Mouse (Mus musculus): ENCODE measurements at regions not wholly inside any gene's neighbourhood (a gene's known extent, or its start where the extent isn't known, plus 50 kb on each side); places are given as distances from the start of the nearest gene placed in this dataset.

- TF ChIP-seq RCOR1 (IDR thresholded peaks at IDR 0.05; ENCODE audit: low read depth, low read length): no peak
- TF ChIP-seq RAD21 (IDR thresholded peaks at IDR 0.05; ENCODE audit: low read depth, low read length): no peak
- no peak for TF ChIP-seq ELF1 (IDR thresholded peaks at IDR 0.05; ENCODE audit: low read depth, low read length)
- TF ChIP-seq CHD1 (IDR thresholded peaks at IDR 0.05; ENCODE audit: low read depth, low read length): no peak
- TF ChIP-seq KAT2A (conservative IDR thresholded peaks at IDR 0.05; ENCODE audit: low read depth, low read length): no peak
- TF ChIP-seq MXI1 (IDR thresholded peaks at IDR 0.05; ENCODE audit: low read depth, low read length): no peak
- no peak for TF ChIP-seq POLR2AphosphoS5 (IDR thresholded peaks at IDR 0.05; ENCODE audit: borderline replicate concordance, low read depth, low read length)
- TF ChIP-seq POLR2A (IDR thresholded peaks at IDR 0.05; ENCODE audit: control insufficient read depth in 1 of 2, insufficient read depth in 1 of 2, low read depth in 1 of 2, low read length in 2 of 2, poor library complexity in 1 of 2): no peak
- TF ChIP-seq NELFE (IDR thresholded peaks at IDR 0.05; ENCODE audit: low read depth, low read length): no peak
- TF ChIP-seq USF2 (IDR thresholded peaks at IDR 0.05; ENCODE audit: borderline replicate concordance in 1 of 2, insufficient read depth in 1 of 2, low read depth in 1 of 2, low read length in 2 of 2): no peak
- Histone ChIP-seq H3K27me3 (ENCODE audit: control insufficient read depth in 1 of 2, insufficient read depth in 2 of 2, low read length in 2 of 2) (no peaks in the 10 kb centered on the region), H3K4me3 (ENCODE audit: control insufficient read depth in 1 of 2, insufficient read depth in 1 of 2, low read depth in 2 of 2, low read length in 2 of 2) (no peak overlapping the region), H3K27ac (ENCODE audit: control insufficient read depth, low read depth, low read length) (no peak overlapping the region), H3K9me3 (replicated peaks; ENCODE audit: insufficient read depth, low read length) (no peaks in the 10 kb centered on the region), H3K36me3 (ENCODE audit: control insufficient read depth in 1 of 2, insufficient read depth in 2 of 2, low read length in 2 of 2) (no peaks in the 10 kb centered on the region), H3K79me2 (ENCODE audit: control insufficient read depth, insufficient read depth, low read length, poor library complexity) (no peaks in the 10 kb centered on the region), H3K9ac (ENCODE audit: control insufficient read depth, low read depth, low read length, poor library complexity, severe bottlenecking) (no peak overlapping the region), H3K4me1 (ENCODE audit: control insufficient read depth in 1 of 2, insufficient read depth in 2 of 2, low read length in 2 of 2) (no peaks in the 10 kb centered on the region)
- no peak for DNase-seq (ENCODE audit: low read depth, low spot score)
Measured at GRCm38 (mm10) chr14:99405228-99405627, 106.7 kb downstream of the Klf5 start.

GRCm38 (mm10) chr14:99411835-99412234 is 113.3 kb downstream of the Klf5 start:
- Histone ChIP-seq H3K79me2 (ENCODE audit: control insufficient read depth, insufficient read depth, low read length, poor library complexity) (no peaks in the 10 kb centered on the region), H3K27me3 (ENCODE audit: control insufficient read depth in 1 of 2, insufficient read depth in 2 of 2, low read length in 2 of 2) (no peaks in the 10 kb centered on the region), H3K9me3 (replicated peaks; ENCODE audit: insufficient read depth, low read length) (no peaks in the 10 kb centered on the region), H3K9ac (ENCODE audit: control insufficient read depth, low read depth, low read length, poor library complexity, severe bottlenecking) (no peak overlapping the region), H3K4me3 (ENCODE audit: control insufficient read depth in 1 of 2, insufficient read depth in 1 of 2, low read depth in 2 of 2, low read length in 2 of 2) (no peak overlapping the region), H3K4me1 (ENCODE audit: control insufficient read depth in 1 of 2, insufficient read depth in 2 of 2, low read length in 2 of 2) (no peaks in the 10 kb centered on the region), H3K36me3 (ENCODE audit: control insufficient read depth in 1 of 2, insufficient read depth in 2 of 2, low read length in 2 of 2) (no peaks in the 10 kb centered on the region), H3K27ac (ENCODE audit: control insufficient read depth, low read depth, low read length) (no peak overlapping the region)
- DNase-seq (ENCODE audit: low read depth, low spot score): no peak
- TF ChIP-seq MEF2A (IDR thresholded peaks at IDR 0.05; ENCODE audit: extremely low read depth, insufficient replicate concordance, low read depth, low read length, poor library complexity, severe bottlenecking) (no peak), MAFK (IDR thresholded peaks at IDR 0.05; ENCODE audit: borderline replicate concordance, low read depth, low read length) (no peak), EP300 (IDR thresholded peaks at IDR 0.05; ENCODE audit: low read depth in 1 of 2, low read length in 2 of 2) (no peak), RAD21 (IDR thresholded peaks at IDR 0.05; ENCODE audit: low read depth, low read length) (no peak), MYC (IDR thresholded peaks at IDR 0.05; ENCODE audit: low read depth, low read length) (no peak), CHD2 (IDR thresholded peaks at IDR 0.05; ENCODE audit: low read length) (no peak), TAL1 (IDR thresholded peaks at IDR 0.05; ENCODE audit: low read length) (no peak), GATA1 (IDR thresholded peaks at IDR 0.05; ENCODE audit: low read depth, low read length) (no peak), E2F4 (IDR thresholded peaks at IDR 0.05; ENCODE audit: borderline replicate concordance, low read depth, low read length) (no peak), MYB (IDR thresholded peaks at IDR 0.05; ENCODE audit: low read depth, low read length) (no peak), UBTF (IDR thresholded peaks at IDR 0.05; ENCODE audit: borderline replicate concordance, insufficient read depth, low read depth, low read length) (no peak), POLR2A (IDR thresholded peaks at IDR 0.05; ENCODE audit: control insufficient read depth in 1 of 2, insufficient read depth in 1 of 2, low read depth in 1 of 2, low read length in 2 of 2, poor library complexity in 1 of 2) (no peak), USF2 (IDR thresholded peaks at IDR 0.05; ENCODE audit: borderline replicate concordance in 1 of 2, insufficient read depth in 1 of 2, low read depth in 1 of 2, low read length in 2 of 2) (no peak), ELF1 (IDR thresholded peaks at IDR 0.05; ENCODE audit: low read depth, low read length) (no peak), CTCF (IDR thresholded peaks at IDR 0.05 in 2 of 3, conservative IDR thresholded peaks at IDR 0.05 in 1 of 3; ENCODE audit: control insufficient read depth in 1 of 3, insufficient read depth in 1 of 3, low read depth in 2 of 3, low read length in 3 of 3, poor library complexity in 1 of 3, severe bottlenecking in 1 of 3) (no peak), ETS1 (IDR thresholded peaks at IDR 0.05; ENCODE audit: low read depth, low read length) (no peak), ZNF384 (IDR thresholded peaks at IDR 0.05; ENCODE audit: low read depth, low read length) (no peak), GABPA (IDR thresholded peaks at IDR 0.05; ENCODE audit: low read depth, low read length) (no peak), NELFE (IDR thresholded peaks at IDR 0.05; ENCODE audit: low read depth, low read length) (no peak)
